Mouse (Mus musculus) left cerebral cortex, postnatal 25 days (tissue): ENCODE results near the gene Tent4a. TPM values are rescaled to one million over a fixed set of nuclear protein-coding genes. Genes with fewer than 3 reads are reported as not detected.

Experiments used
- DNase-seq, 2 experiments: peaks; one replicate each; pipeline ENCODE4 v3.0.0; 2022; ENCODE audit warnings: low spot score in 2 of 2, mixed read lengths in 1 of 2
- intact Hi-C: fragments of 180-260 bp; cut with DNase I; formaldehyde crosslinking; loops from one replicate; pipeline ENCODE4 v1.15.1; 2025
- total RNA-seq, 2 experiments: library from RNA; stranded (reverse); gene quantifications; 2 replicates each; pipeline ENCODE4 v1.2.3; 2021

Tent4a gene
- total RNA-seq, 2 experiments from 2014 or later = 40.4 to 42.2 TPM

GRCm38 (mm10) chr13:69550831-69551230, 16.4 kb upstream of the Tent4a start:
- intact Hi-C loops = no loop called here
- DNase-seq = no peak

DNA sequence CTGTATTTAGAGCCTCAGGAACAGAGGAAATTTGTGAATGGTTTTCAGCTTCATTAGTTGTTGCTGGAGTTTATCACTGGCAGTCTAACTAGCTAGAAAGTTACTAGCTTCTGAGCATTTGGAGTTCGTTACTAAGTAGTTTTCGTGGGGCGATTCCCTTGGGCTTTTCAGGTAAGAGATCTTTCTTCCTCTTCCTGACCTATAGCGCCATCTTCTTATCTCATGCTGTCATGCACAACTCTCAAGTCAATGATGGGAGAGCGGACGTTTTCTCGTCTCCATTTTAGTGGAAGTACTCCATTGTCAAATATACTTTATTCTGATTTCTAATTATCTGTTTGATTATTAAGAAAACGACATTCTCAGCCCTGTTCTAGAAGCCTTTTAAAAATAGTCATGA, 15.6 kb upstream of the Tent4a start:
- no peak for DNase-seq
- intact Hi-C loops = loop anchor here (5.0 kb wide), 1 partner anchor 43 kb away; no protein-coding TSS in a partner anchor

DNA sequence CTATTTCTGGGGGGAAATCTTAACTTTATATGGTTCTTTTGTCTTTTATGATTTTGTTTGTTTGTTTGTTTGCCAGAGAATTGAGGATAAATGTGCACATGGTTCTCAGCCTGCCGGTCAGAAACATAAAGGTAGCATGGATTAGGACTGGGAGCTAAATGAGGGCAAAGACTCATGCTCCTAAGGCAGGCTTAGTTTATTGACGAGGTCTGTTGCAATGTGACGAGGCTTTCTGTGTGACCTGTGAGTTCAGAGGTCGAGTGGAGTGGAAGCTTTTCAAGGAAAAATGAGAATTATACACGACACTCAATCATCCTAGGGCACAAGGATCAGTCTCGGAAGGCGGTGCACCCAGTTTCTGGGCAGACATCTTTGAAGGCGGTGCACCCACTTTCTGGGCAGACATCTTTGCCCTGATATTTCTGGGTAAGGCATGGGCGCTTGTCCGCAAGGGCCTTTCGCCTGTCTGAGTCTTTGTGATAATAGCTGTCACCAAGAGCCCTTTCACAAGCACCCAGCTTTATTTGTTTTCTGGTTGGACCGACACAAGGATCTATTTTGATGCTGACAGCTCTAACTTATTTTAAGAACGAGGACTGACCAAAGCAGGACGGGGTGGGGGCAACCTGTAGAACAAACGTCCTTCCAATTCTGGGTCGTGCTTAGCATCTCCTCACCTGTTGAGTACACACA, 13.2 kb upstream of the Tent4a start:
- DNase-seq = no peak

DNA sequence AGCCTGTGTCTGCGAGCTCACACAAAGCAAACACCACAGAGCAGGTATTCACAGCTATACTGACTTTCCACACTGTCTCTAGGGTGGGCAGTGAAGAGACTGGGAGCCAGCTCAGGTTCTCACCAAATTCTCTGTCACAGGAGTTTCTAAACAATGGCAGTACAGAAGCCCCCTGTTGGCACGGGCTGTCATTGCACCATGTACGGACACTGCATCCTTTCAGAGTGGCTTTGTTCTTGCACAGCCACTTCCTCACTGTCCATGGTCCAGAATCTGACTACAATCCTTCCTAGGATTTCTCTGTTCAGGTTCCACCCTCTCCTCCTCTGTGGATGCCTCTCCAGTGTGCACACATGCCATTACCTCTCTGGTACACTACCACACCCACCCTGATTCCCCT, 10.6 kb upstream of the Tent4a start:
- no peak for DNase-seq
- intact Hi-C loops = loop anchor here (5.0 kb wide), 1 partner anchor 38 kb away; no protein-coding TSS in a partner anchor

More for the DNA sequence above, 13.2 kb upstream of the Tent4a start:
- intact Hi-C loops = loop anchor here (5.0 kb wide), 1 partner anchor 40 kb away; no protein-coding TSS in a partner anchor

DNA sequence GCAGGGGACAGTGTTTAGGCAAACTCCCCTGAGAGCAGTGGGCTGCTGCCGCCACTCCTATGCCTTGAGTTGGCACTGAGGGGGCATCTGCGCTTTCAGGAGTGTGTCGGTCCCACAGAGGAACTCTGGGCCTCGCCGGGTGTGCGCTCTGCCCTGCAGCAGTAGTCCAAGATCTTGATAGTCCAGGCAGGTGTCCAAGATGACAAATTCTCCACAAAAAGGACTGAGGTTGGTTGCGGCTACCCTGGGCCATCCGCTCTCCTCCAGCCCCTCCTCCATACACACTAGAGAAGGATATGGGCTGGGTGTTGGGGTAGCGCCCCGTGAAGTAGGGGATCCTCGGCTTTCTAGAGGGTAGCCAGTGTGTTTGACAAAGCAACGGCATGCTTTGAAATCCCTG, 9.2 kb upstream of the Tent4a start:
- intact Hi-C loops = no loop called here
- no peak for DNase-seq

DNA sequence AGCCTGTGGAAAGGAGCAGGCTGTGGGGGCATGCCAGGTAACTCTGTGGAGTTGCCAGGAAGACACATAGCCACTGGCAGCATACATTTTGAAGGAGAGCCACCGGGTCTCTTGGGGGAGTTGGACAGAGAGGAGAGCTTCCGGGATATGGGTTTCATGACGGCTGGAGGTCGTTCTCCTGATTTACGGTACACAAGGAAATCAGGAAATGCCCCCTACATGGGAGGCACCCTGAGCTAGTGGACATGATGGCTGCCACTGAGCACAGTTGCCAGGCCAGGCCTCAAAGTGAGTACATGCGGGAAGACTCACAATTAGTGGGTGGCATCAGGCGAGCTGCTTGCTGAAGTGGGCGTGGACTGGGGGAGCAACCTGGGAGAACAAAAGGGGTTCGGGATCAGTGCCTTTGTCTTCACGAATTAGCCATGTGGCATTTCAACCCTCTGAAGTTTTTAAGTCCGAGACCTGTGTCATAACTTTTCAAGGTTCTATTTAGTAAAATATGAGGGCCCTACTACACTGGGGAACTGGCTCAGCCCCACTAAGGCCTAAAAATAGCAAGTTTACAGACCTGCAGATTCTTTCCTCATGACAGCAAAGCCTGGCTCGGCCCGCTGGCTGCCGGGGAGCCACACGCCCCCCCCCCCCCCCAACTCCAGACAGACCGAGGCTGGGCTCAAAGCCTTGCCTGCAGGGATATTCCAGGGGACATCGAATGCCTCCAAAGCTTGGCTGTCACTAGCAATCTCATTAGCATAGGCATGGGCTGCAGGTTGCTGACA, 8.3 kb upstream of the Tent4a start:
- DNase-seq = no peak
- intact Hi-C loops = no loop called here

- intact Hi-C loops = no loop called here
- peak; percentile 58 to 95 for DNase-seq
Measured at GRCm38 (mm10) chr13:69541776-69542175, 7.4 kb upstream of the Tent4a start.

DNA sequence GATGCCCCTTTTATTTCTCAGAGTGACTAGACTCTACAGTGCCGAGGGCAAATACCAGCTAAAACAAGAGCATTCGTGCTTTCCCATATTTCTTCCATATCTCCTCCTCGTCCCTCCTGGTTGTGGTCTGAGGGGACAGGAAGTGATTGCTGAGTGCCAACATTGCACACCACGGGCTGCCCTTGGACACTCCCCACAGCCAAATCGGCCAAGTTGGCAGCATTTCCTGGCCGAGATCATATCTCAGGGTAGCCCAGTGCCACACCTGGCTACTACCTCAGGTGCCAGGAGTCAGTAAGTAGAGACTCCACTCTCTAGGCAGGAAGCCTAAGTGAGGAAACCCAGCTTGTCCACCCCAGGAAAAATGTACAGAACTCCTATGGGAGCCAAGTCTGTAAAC, 6.8 kb upstream of the Tent4a start:
- intact Hi-C loops = no loop called here
- no peak for DNase-seq

DNA sequence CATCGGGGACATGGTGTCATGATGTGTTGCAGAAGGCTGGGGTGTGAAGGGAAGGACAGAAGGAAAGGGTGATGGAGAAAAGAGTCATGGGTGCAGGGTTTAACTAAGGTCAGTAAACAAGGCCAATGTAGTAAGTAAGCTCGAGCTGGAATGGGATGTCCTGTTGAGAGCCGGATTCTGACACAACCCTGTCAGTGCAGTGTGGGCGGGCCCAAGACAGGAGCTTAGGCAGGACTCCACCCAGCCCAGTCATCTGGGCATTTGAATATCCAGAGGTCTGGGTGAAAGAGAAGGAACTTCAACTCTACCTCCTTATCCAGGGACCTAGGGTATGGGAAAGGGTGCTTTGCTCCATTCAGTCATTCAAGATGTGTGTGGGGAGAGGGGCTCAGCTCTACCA, 3.9 kb upstream of the Tent4a start:
- DNase-seq = no peak
- intact Hi-C loops = no loop called here

GRCm38 (mm10) chr13:69537366-69537765, 2.9 kb upstream of the Tent4a start:
- no peak for DNase-seq
- intact Hi-C loops = no loop called here

- DNase-seq = no peak
- intact Hi-C loops = no loop called here
Measured at GRCm38 (mm10) chr13:69536021-69536420, 1.6 kb upstream of the Tent4a start.

DNA sequence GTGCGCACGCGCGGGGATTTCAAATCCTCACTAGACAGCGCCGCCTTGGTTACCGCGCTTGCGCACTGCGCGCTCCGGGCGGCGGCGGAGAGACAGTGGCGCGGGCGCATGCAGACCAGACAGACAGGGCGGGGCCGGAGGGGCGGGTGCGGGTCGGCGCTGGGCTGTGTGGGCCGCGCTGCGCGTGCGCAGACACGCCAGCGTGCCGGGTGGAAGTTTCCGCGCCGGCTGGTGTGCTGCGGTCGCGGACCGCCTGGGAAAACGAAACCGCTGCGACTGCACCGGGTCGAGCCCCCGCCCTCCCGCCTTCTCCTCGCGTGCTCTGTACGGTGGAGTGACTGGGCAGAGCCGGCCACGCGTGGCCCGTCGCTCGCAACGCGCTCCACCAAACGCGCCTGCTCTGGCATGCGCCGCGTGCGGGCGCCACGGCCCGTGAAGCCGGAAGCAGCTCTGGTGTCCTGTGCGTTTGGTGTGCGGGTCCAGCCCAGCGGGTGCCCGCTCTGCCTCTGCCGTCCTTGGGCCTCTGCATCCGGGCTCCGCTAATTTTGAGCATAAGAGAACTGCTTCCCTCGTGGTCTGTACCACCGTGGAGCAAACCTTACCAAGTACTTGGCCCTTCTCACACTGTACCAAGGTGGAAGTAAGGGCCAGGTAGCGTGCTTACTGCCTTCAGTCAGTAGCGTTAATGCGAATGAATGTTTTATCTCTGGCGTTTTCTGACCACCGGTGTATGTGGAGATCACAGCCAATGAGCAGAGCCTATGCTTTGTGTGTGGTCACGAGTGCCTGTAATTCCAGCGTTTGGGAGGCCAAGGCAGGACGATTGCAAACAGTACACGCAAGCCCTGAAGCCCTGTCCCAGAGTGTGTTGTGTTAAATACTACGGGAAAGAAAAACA, 486 bp upstream of the Tent4a start:
- intact Hi-C loops = loop anchor here (2.0 kb wide), 1 partner anchor 52 kb away; no protein-coding TSS in a partner anchor
- DNase-seq = peak; percentile 98 to 99

DNA sequence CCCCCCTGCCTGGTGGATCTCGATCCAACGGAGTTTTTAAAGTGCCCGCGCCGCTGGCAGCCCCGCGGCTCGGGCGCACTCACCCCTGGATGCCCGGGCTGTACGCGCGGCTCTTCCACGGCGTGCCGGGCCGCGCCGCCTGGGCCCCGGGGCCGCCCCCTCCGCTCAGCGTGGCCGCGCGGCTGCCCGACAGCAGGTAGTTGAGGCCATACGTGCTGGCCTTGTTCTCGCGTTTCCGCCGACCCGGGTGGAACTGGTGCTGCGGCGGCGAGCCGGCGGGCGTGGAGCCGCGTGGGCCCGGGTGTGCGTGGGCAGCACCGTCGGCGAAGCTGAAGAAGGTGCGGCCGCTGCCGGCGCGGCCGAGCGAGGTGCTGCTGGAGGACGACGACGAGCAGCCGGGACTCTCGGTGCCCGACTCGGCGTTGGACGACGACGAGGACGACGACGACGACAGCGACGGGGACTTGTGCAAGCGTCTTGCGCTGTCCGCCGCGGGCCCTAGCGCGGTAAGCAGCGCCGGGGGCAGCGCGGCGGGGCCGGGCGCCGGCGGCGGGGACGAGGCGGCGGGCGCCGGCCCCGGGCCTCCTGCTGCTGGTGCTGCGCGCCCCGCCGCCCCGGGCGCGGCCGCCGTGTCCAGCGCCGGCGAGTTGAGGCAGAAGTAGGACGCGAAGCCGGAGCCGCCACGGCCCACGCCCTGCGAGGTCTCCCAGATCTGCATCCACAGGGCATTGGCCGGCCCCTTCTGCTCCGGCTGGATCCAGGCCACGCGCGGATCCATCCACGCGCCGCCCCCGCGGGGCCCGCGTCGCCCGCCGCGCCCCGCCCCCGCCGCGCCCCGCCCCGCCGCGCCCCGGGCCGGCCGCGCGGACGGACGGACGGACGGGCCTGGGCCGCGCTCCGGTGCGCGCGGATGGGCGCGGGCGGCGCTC, 748 bp downstream of the Tent4a start, which contains the start of gene Nsun2:
Gene Nsun2, plus strand, starts transcription at position 342 of the 929 bp plus-strand sequence.
- intact Hi-C loops = loop anchor here (2.0 kb wide), 1 partner anchor 51 kb away; no protein-coding TSS in a partner anchor
- peak; percentile 39 to 56 for DNase-seq

DNA sequence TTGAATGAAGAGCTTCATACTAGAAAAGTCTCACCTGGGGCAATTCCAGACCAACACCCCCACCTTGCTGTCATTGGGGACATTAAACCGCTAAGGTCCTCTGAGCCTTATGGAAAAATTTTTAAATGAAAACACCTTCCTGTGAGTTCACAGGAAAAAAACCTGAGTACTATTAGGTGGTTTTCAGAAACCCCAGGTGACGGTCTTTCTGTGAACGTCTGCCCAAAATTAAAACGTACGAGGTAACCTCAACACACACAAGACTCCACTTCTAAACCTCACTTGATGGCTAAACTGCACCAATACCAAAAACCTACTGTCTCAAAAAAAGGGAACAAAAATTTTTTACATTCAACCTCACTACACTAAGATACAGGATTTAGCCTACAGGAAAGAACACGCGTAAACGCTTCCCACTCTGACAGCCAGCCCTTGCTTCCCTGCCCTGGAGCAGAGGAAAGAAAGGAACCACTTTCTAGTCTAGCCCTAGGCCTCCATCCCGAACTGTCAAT, 1.5 kb downstream of the Tent4a start:
- intact Hi-C loops = no loop called here
- no peak for DNase-seq

GRCm38 (mm10) chr13:69532101-69532892, 2.1 kb downstream of the Tent4a start:
- intact Hi-C loops = no loop called here
- DNase-seq = no peak

- intact Hi-C loops = no loop called here
- DNase-seq = no peak
Measured at GRCm38 (mm10) chr13:69531431-69531830, 3.0 kb downstream of the Tent4a start.

DNA sequence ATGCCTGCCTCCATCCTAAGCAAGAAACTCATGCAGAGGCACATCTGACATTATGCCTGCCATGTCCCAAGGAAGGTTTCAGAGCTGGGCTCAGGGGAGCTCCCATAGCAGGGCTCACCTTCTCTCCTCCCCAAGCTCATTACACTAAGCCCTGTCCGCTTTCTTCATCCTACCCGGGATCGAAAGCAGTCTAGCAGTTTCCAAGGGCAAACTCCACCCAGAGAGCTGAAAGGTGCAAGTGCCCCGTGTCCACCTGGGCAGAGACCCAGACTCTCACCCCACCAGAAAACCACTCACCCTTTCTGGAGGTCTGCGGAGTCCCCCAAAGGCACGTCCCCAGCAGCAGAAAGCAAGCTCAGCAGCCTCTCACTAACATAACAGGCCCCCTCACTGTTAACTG, 3.5 kb downstream of the Tent4a start:
- intact Hi-C loops = no loop called here
- no peak for DNase-seq

DNA sequence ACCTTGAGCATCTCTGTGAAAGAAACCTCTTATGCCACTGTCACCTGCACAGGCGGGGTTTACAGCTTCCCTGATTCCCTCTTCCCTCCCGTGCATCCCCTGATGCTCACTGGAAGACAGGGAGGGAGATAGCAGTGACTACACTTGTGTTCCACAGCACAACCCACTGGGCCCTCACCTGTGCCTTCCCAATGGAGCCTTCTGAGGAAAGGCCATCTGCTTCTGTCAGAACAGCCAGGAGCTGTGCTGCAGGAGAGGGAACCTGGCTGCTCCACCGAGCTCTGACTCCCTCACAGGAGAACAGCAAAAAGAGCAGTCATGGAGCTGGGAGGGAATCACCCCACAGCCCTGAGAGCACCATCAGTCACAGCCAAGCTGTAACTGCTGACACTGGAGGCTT, 4.3 kb downstream of the Tent4a start:
- no peak for DNase-seq
- intact Hi-C loops = no loop called here
